In the genomic region with DNA sequence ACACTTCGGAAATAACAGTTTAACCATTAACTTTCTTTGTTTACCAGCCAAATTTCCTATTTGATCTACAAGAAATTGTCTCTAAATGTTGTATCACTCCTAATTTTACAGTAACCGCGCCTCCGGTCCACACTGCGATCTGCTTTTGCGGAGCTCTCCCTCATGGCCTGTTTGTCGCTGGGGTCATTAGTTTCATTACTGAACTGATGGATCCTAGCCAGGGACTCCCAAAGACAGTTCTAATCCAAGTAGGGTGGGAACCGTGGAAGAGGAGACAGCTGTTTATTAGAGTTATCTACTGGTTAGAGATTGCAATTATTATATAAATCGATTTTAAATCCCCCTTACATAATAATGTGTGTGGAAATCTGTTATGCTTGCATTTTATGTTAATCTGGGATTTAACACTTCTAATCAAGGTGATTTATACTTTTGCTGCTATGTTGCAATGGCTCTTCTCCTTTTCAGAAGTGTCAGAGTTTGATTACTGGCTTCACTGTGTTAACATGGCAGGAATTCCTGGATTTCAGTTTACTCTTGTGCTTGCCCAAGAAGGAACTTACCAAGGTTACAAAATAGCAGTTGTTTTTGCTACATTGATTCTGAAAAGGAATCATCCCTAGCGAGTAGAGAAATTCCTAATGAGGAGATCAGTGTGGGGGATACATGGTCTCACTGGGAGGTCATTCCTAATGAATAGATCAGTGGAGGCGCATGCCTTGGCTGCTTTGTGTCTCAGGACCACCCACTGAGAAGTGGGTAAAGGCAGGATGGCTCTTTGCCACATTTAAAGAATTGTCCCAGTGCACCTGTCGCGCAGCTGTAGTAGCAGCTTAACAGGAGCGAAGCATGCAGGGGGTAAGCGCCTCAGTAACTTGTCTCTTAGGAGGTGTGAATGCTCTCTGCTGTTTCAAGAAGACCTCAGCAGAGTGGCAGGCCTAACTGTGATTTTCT, we compare ENCODE assay signal across 13 mouse cellular contexts. TPM values are rescaled to one million over a fixed set of nuclear protein-coding genes. Genes with fewer than 3 reads are reported as not detected.
DNase-seq lines count a peak whose midpoint lies in the region; ATAC-seq and TF ChIP-seq lines count a peak whose summit lies in the region.
"Had no signal": no experiment of that assay in that cellular context is flagged by ENCODE, and none has a peak within 500 bp of the region (broad histone marks: within the 10 kb centered on the region; RNA-seq: fewer than 3 reads in every experiment).

No protein-coding gene starts in this region.

- no peak for TF ChIP-seq CTCF in liver, postnatal 0 days (IDR thresholded peaks at IDR 0.05; ENCODE audit: low read depth)
- no peak for TF ChIP-seq CTCF in thymus, adult 2 months (IDR thresholded peaks at IDR 0.05; ENCODE audit: borderline replicate concordance, control insufficient read depth, extremely low read depth, insufficient read depth, low read length, poor library complexity)

- no peak overlapping the region for H3K9ac ChIP-seq in liver, postnatal 0 days (replicated peaks)
- H3K9ac ChIP-seq in liver, embryonic 12.5 days: no peak overlapping the region
- no peak overlapping the region for H3K9ac ChIP-seq in embryonic facial prominence, embryonic 11.5 days (replicated peaks; ENCODE audit: low read length)
- no peak overlapping the region for H3K9ac ChIP-seq in hindbrain, embryonic 15.5 days
- H3K9ac ChIP-seq in intestine, embryonic 16.5 days (ENCODE audit: low read depth, low read length): no peak overlapping the region

- H3K4me3 ChIP-seq in liver, postnatal 0 days (ENCODE audit: low read depth, low read length): no peak overlapping the region
- H3K4me3 ChIP-seq in liver, embryonic 12.5 days: no peak overlapping the region
- no peak overlapping the region for H3K4me3 ChIP-seq in embryonic facial prominence, embryonic 11.5 days (ENCODE audit: low read depth, low read length)
- no peak overlapping the region for H3K4me3 ChIP-seq in hindbrain, embryonic 15.5 days
- no peak overlapping the region for H3K4me3 ChIP-seq in intestine, embryonic 16.5 days (ENCODE audit: low read length)
- H3K4me3 ChIP-seq in thymus, adult 2 months (ENCODE audit: control insufficient read depth, insufficient read depth, low read length): no peak overlapping the region

- no peaks in the 10 kb centered on the region for H3K9me3 ChIP-seq in liver, postnatal 0 days (ENCODE audit: low read length)
- no peaks in the 10 kb centered on the region for H3K9me3 ChIP-seq in liver, embryonic 12.5 days (replicated peaks)
- no peaks in the 10 kb centered on the region for H3K9me3 ChIP-seq in embryonic facial prominence, embryonic 11.5 days (replicated peaks; ENCODE audit: control insufficient read depth, low read length)
- H3K9me3 ChIP-seq in hindbrain, embryonic 15.5 days: no peaks in the 10 kb centered on the region
- H3K9me3 ChIP-seq in intestine, embryonic 16.5 days (ENCODE audit: control insufficient read depth, low read length): 0 out of 2 replicates have a peak, but pooled peaks cover 3% of the 10 kb centered on the region

- WGBS in liver, postnatal 0 days (ENCODE audit: insufficient replicate concordance): 48% methylated on average over 15 of the region's 15 CpGs
- WGBS in liver, embryonic 12.5 days (ENCODE audit: insufficient replicate concordance): 40% methylated on average over 15 of the region's 15 CpGs
- WGBS in embryonic facial prominence, embryonic 11.5 days: 33% methylated on average over 15 of the region's 15 CpGs
- WGBS in hindbrain, embryonic 15.5 days: 19% methylated on average over 15 of the region's 15 CpGs
- 41% methylated on average over 15 of the region's 15 CpGs for WGBS in intestine, embryonic 16.5 days
- WGBS in thymus, adult 2 months: 67% methylated on average over 15 of the region's 15 CpGs

- TF ChIP-seq POLR2A in thymus, adult 2 months (IDR thresholded peaks at IDR 0.05; ENCODE audit: control insufficient read depth, extremely low read depth, insufficient read depth, low read length, poor library complexity): no peak

- no peaks in the 10 kb centered on the region for H3K4me1 ChIP-seq in liver, postnatal 0 days (ENCODE audit: insufficient read depth)
- no peaks in the 10 kb centered on the region for H3K4me1 ChIP-seq in liver, embryonic 12.5 days
- H3K4me1 ChIP-seq in embryonic facial prominence, embryonic 11.5 days (ENCODE audit: control insufficient read depth, insufficient read depth, low read length): no peaks in the 10 kb centered on the region
- H3K4me1 ChIP-seq in hindbrain, embryonic 15.5 days (replicated peaks): peaks cover 13% of the 10 kb centered on the region; the same call in 1 of the 2 replicates
- no peaks in the 10 kb centered on the region for H3K4me1 ChIP-seq in intestine, embryonic 16.5 days (ENCODE audit: control insufficient read depth, insufficient read depth, low read length)
- no peaks in the 10 kb centered on the region for H3K4me1 ChIP-seq in thymus, adult 2 months (replicated peaks; ENCODE audit: control insufficient read depth, insufficient read depth, low read length)

- no peaks in the 10 kb centered on the region for H3K27me3 ChIP-seq in liver, postnatal 0 days (ENCODE audit: insufficient read depth, low read length)
- H3K27me3 ChIP-seq in liver, embryonic 12.5 days (replicated peaks): peaks cover 6% of the 10 kb centered on the region; the same call in 1 of the 2 replicates
- no peaks in the 10 kb centered on the region for H3K27me3 ChIP-seq in embryonic facial prominence, embryonic 11.5 days (ENCODE audit: control insufficient read depth, insufficient read depth, low read length)
- no peaks in the 10 kb centered on the region for H3K27me3 ChIP-seq in hindbrain, embryonic 15.5 days
- H3K27me3 ChIP-seq in intestine, embryonic 16.5 days (replicated peaks; ENCODE audit: control insufficient read depth, insufficient read depth, low read length): no peaks in the 10 kb centered on the region
- no peaks in the 10 kb centered on the region for H3K27me3 ChIP-seq in thymus, adult 2 months (ENCODE audit: control insufficient read depth, insufficient read depth, low read length)

- H3K36me3 ChIP-seq in liver, postnatal 0 days (replicated peaks; ENCODE audit: insufficient read depth, low read length): no peaks in the 10 kb centered on the region
- H3K36me3 ChIP-seq in liver, embryonic 12.5 days: no peaks in the 10 kb centered on the region
- H3K36me3 ChIP-seq in embryonic facial prominence, embryonic 11.5 days (replicated peaks; ENCODE audit: control insufficient read depth, insufficient read depth, low read depth, low read length): no peaks in the 10 kb centered on the region
- H3K36me3 ChIP-seq in hindbrain, embryonic 15.5 days: no peaks in the 10 kb centered on the region
- no peaks in the 10 kb centered on the region for H3K36me3 ChIP-seq in intestine, embryonic 16.5 days (ENCODE audit: control insufficient read depth, insufficient read depth, low read length)
- no peaks in the 10 kb centered on the region for H3K36me3 ChIP-seq in thymus, adult 2 months (ENCODE audit: control insufficient read depth, insufficient read depth, low read length)

- peak; percentile 33; the same call in 1 of the 2 replicates for ATAC-seq in liver, postnatal 0 days
- ATAC-seq in liver, embryonic 12.5 days: no peak
- peak; percentile 59; the same call in 1 of the 2 replicates for ATAC-seq in embryonic facial prominence, embryonic 11.5 days (replicated peaks; ENCODE audit: insufficient number of reproducible peaks, low FRiP score, low TSS enrichment, low read depth)
- peak; percentile 38; the same call in 1 of the 2 replicates for ATAC-seq in hindbrain, embryonic 15.5 days (ENCODE audit: low FRiP score, low read depth)
- no peak for ATAC-seq in intestine, embryonic 16.5 days

- no peak overlapping the region for H3K27ac ChIP-seq in liver, postnatal 0 days (ENCODE audit: low read depth)
- H3K27ac ChIP-seq in liver, embryonic 12.5 days: no peak overlapping the region
- no peak overlapping the region for H3K27ac ChIP-seq in embryonic facial prominence, embryonic 11.5 days (replicated peaks; ENCODE audit: low read depth, low read length)
- H3K27ac ChIP-seq in hindbrain, embryonic 15.5 days (replicated peaks): no peak overlapping the region
- no peak overlapping the region for H3K27ac ChIP-seq in intestine, embryonic 16.5 days (ENCODE audit: low read length)
- H3K27ac ChIP-seq in thymus, adult 2 months (ENCODE audit: control insufficient read depth, insufficient read depth, low read length): no peak overlapping the region

- H3K4me2 ChIP-seq in liver, postnatal 0 days (ENCODE audit: low read depth, low read length): no peak overlapping the region
- H3K4me2 ChIP-seq in liver, embryonic 12.5 days: no peak overlapping the region
- H3K4me2 ChIP-seq in embryonic facial prominence, embryonic 11.5 days (ENCODE audit: low read depth, low read length): no peak overlapping the region
- no peak overlapping the region for H3K4me2 ChIP-seq in hindbrain, embryonic 15.5 days
- H3K4me2 ChIP-seq in intestine, embryonic 16.5 days (ENCODE audit: low read depth, low read length): no peak overlapping the region

- no peak for DNase-seq in liver, postnatal 0 days
- peak; percentile 23 for DNase-seq in embryonic facial prominence, embryonic 11.5 days (ENCODE audit: low spot score)
- peak; percentile 96 for DNase-seq in retina, postnatal 1 day
- DNase-seq in spleen, postnatal 36 days (ENCODE audit: low spot score in 2 of 2): no peak
- DNase-seq in thymus, adult 2 months: no peak
- DNase-seq: B cell, adult 2 months; cerebellum, postnatal 36 days; kidney, adult 11 months; lung, postnatal 10 days; thymus, adult 18-20 months had no signal

- no peak for TF ChIP-seq EP300 in liver, postnatal 0 days (IDR thresholded peaks at IDR 0.05; ENCODE audit: low read depth)

RNA-seq across cellular contexts. Expression of a gene that starts 28.0 kb away (rescaled TPM):
- 5.2 TPM in 2 replicates for polyA plus RNA-seq in liver, postnatal 0 days (2015; fragmentation: Nextera tagmentation; extraction: Ambion mirVana)
- polyA plus RNA-seq in liver, embryonic 12.5 days (2016; fragmentation: Nextera tagmentation; extraction: Ambion mirVana): 1.9 and 2.0 TPM in 2 replicates
- polyA plus RNA-seq in embryonic facial prominence, embryonic 11.5 days (2014; fragmentation: Nextera tagmentation; extraction: Ambion mirVana): 13.3 and 16.3 TPM in 2 replicates
- 42.8 and 47.5 TPM in 2 replicates for polyA plus RNA-seq in hindbrain, embryonic 15.5 days (2015; fragmentation: Nextera tagmentation; extraction: Ambion mirVana)
- polyA plus RNA-seq in intestine, embryonic 16.5 days (2015; fragmentation: Nextera tagmentation; extraction: Ambion mirVana): 10.6 and 11.2 TPM in 2 replicates
- polyA plus RNA-seq in thymus, adult 2 months (2012; rRNA removed): 1.5 and 1.9 TPM in 2 replicates

Comparison
In these comparisons a context has a peak if more than half of its experiments do, and no peak if none do; other contexts are left out.
1. ATAC-seq: peak in liver, postnatal 0 days (single experiment), embryonic facial prominence, embryonic 11.5 days (single experiment) and hindbrain, embryonic 15.5 days (single experiment); none in liver, embryonic 12.5 days (single experiment) and intestine, embryonic 16.5 days (single experiment).
2. DNase-seq: peak in embryonic facial prominence, embryonic 11.5 days (single experiment) and retina, postnatal 1 day (single experiment); none in liver, postnatal 0 days (single experiment), spleen, postnatal 36 days (0 of 2) and thymus, adult 2 months (single experiment).